Mouse (Mus musculus) E14TG2a.4 (cell line): Measurements from ENCODE around the gene P3h4.

Source experiments
- CTCF ChIP-seq: conservative IDR thresholded peaks from 2 replicates; pipeline ENCODE4 v1.5.1; 2014; ENCODE audit warnings: low read length
- POU5F1 ChIP-seq: IDR thresholded peaks from 2 replicates; pipeline ENCODE4 v1.6.1; 2014; ENCODE audit warnings: low read length, borderline replicate concordance

DNA sequence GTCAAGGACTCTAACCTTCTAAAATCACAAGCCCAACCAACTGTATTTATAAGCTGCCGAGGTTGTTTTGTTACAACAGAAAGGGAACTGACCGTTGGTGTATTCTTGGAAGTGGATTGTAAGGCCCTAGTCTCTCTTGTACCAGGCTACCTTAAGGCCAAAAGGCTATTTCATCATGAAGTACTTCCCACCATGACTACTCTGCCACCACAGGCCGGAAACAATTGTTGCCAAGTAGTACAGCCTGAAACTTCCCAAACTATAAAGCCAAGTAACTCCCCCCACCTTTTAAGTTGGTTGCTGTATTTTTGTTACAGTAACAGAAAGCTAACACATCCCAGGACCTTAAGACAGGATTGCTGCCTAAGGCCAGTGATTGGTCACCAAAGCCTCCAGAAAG, 12.2 kb upstream of the P3h4 start:
- no peak for TF ChIP-seq POU5F1
- no peak for TF ChIP-seq CTCF
